Mouse (Mus musculus): ENCODE results near the gene Serpina9.
"Not testable (repeated sequence)": the region's sequence is repeated elsewhere in the genome, so short reads cannot be mapped to it uniquely, and the experiment has no call there.

The Serpina9 gene

DNA sequence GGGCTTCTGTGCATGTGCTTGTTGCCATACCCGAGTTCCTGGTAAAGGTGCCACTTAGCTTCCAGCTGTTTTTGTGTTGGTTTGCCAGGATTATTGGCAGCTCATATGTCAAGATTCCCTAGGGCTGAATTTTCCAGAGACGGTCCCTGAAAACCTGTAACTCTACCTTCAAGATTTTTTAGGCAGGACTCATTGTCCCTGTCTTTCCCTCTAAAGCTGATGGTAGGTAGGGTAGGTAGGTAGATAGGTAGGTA, 24.1 kb downstream of the Serpina9 start:
- DNase-seq: no peak

DNA sequence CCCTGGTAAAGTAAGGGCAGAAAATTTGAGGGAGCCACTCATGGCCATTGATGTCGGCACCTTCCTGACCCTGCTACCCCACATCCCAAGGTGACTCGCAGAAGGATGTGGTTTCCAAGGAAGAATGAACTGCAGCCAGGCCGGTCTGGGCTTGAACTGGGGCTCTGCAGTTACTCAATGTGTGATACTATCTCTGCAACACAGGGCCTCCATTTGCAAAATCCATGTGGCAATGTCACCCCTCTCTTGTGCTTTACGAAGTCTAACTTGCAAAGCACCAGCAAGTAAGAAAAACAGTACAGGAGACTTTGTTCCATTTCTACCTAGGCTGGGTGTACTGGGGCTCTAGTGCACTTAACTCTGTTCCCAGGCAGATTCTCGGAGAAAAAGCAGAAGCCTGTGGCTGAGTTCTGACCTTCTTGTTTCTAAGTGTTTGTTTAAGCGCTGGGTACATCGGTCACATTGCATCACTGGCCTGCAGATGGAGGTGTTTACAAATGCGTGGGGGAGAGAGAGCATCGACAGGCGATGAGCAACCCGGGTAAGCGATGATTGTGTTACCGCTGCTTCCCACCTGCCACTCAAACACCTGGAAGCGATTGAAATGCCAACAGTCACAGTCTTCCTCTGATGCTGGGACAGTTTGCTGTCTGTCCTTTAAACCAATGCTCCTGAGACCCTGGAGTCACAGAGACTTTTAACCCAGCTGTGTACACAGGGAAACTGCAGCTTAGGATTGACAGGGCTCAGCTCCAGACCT, 24.6 kb downstream of the Serpina9 start:
- DNase-seq: no peak

DNA sequence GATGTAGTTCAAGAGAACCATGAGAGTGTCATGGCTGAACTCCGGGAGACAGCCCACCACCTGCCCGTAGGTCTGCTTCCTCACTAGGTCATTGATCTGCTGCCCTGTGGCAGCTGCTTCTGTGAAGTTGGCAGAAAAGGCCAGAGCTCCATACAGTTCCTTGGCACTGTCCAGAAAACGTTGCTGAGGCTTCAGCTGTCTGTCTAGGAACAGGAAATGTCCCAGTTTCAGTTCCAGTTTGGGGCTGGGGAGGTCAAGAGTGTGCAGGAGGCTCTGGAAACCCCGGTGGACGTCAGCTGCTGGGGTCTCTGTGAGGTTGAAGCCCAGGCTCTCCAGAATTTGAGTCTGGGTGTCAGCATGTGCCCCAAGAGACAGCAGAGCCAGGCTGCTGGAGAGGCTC, 27.7 kb downstream of the Serpina9 start:
- DNase-seq: no peak

DNA sequence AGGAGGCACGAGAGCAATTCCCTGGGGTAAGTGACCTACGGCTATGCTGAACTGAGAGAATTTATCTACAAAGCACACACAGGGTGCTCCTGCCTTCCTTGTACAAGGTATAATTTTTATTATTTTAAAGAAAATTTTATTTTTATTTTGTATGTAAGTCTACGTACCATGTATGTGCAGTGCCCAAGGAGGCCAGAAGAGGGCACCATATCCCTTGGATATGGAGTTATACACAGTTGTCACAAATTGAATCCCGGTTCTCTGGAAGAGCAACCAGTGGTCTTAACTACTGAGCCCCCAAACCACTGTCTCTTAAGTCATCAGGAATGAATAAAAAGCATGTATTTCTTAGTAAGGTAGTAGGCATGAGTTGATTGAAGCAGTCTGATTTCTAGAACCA, 28.6 kb downstream of the Serpina9 start:
- DNase-seq: peak; percentile 81

DNA sequence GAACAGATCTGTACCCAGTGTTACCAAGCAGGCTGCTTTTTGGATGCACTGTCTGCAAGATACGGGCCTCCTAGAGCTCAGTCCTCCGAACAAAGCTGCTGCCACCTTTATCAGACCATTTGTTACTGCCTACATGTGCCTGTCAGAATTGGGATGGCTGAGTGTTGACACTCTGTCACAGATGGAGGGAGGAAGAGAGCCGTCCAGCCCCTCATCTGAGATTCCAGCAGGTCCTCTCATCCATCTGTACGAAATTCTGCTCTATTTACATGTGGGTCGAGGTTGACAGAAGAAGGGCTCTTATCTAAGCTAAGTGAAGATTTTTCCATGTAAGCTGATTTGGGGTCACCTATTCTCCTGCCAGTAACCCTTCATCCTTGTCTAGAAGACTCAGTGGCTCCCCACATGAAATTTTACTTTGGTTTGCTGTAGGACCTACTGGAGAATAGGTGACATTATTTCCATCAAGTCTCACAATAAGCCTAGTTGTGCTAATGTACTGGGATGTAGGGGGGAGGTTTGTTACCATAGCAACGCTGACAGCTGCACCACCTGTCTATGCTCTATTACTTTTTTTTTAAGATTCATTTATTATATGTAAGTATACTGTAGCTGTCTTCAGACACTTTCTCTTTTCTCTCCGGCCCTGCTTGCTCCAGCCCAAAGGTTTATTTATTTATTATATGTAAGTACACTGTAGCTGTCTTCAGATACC, 31.8 kb downstream of the Serpina9 start:
- no peak for DNase-seq

DNA sequence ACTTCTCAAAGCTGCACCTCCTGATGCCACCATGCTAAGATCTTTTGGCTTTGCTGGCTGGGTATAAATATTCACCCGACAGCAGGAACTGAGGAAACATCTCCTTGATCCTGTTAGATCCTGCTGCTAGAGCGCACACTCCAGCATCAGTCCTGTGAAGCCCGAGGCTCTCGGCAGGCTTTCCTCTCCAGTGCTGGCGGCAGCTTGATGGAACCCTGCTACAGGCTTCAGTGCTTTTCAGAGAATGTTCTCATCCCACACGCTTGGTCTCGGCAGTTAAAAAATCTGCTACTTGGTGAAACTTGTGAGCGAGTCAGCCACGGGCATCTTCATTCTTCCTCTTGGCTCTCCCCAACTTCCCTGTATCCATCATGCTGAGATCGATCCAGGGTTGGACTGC, 35.3 kb downstream of the Serpina9 start:
- DNase-seq: no peak

DNA sequence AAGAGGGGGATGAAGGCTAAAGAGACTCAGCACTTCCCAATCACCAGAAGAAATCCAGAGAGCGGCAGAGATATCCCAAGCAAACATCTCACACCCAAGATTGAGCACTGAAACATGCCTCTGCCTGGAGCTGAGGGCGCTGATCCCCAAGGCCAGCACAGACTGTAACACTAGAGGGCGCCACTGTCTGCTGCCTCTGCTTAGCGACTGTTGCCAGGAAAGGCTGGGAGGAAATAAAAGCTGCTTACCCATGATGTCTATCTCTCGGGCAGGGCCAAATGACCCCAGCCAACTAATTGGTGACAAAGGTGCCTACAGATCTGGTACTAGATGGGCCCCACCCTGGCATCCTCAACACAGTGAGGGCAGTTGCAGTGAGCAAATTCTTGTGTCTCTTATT, 35.7 kb downstream of the Serpina9 start:
- DNase-seq: no peak

DNA sequence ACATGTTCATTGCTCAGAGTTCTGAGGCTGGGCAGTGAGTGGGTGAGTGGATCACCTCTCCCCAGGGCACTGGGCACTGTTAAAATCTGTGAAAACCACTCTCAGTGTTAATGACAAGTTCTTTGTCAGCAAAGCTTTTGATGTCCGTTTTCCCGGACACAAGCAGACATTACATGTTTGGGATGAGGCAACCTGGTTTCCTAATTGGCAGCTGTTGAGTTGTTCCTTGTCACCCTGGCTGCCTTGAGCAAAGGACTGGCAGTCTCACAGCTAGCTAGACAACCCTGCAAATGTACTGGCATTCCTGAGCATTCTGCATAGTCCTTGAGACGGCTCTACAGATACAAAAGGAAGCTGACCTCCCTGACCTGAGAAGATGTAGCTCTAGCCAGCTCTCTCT, 36.5 kb downstream of the Serpina9 start:
- no peak for DNase-seq

DNA sequence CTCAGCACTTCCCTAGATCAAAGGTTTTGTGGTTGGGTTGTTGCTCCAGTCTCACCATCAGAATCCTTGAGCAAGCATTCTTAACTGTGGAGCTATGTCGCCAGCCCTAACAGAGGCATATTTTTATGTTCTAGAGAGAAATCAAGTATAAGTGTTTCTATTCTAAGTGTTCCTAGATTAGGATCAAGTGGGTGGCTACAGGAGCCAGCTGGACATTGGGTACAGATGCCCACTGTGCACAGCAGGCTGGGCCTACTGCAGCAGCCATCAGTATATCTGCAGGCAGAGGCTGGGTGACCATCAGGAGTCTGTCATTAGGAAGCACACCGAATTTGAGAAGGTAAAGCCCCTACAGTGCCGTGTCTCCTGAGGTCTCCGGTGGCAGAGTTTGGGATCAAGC, 42.5 kb downstream of the Serpina9 start:
- no peak for DNase-seq

DNA sequence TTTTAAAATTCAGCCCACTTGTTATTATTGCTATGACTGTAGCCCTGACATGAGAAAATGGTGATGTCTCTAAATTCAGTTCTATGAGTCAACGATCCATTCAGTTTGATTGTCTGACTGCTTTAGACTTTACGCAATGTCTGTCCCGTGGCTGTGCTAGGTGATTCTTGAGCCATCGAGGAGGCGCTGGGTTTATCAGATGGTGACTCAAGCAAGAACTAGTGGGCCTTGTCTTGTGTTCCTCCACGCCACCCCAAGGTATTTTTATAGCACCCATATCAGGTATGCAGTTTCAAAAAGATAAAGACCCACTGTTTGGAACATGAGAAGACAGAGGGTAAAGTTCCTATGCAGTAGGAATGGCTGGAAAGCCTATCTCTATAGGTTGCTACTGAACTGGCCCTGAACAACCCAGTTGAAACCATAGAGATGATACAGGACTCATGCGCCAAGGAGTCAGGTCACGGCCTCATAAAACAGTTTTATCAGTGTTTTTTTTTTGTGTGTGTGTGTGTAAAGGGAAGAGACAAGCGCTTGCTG, 43.9 kb downstream of the Serpina9 start:
- no peak for DNase-seq

DNA sequence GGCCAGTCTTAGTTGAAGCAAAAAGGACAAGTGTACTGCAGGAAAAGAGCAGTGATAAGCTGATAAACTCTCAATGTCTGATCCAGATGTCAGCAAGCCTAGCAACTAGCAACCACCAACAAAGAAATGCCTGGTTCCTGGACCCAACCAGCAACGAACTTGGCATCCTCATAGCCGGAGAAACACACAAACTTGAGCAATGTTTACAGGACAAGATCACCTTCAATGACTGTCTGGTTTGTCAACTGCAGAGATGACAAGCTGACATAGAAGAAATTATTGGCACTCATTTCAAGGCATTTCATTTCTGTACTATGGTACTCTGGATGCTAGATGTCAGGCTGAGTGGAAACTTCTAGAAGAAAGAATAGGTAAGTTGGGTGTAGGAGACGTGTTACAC, 46.8 kb downstream of the Serpina9 start:
- DNase-seq: no peak

DNA sequence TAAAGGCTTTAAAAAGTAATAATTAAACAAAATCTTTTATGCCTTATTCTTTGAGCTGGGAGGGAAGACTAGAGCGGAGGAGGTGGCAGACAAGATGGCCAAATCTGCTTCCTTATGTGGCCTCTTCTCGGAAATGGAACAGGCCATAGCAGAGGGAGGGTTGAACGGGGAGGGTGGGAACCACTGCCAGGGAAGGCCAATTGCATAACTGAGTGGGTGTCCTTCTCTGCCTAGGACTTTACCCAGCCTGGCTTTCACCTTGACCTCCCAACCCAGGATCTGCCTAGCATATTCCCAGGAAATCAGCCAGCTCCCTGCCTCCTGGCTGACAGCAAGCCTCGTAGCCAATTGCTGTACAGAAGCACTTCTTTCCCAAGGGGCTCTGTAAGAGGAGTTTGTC, 50.3 kb downstream of the Serpina9 start:
- no peak for DNase-seq

DNA sequence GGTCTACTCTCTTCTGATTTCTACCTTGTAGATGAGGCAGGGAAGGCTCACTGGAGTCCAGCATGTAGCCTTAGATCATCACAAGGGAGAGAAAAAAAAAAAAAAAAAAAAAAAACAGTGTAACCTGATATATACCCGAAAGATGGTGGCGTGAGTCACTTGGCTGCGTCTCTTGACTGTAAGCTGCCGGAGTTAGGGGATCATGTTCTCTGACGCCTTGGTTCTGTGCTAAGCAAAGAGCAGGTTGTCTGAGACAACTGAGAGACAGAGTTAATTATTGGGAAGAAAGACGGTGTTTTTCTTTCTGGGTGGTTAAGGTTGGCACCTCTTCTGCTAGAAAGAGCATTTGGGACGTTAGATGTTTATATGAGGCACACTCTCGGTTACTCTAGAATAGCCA, 50.7 kb downstream of the Serpina9 start:
- no peak for DNase-seq

DNA sequence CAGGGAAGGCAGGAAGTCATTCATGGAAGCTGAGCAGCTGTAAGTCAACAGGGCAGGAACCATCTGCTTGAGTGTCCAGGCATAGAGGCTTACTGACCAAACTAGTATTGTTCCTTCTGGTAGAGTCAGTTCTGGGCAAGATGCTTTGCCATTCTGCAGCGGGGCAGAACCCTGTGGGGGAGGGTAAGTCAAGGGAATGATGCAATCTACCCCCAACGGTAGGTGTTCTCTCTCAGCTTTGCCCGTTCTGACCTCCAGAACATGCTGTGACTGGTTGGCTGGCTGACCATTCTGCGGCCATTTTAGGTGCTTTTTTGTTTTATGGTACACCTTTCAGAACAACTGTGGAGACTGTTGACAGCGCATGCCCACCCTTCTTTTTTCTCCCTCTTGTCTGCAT, 51.2 kb downstream of the Serpina9 start:
- no peak for DNase-seq

DNA sequence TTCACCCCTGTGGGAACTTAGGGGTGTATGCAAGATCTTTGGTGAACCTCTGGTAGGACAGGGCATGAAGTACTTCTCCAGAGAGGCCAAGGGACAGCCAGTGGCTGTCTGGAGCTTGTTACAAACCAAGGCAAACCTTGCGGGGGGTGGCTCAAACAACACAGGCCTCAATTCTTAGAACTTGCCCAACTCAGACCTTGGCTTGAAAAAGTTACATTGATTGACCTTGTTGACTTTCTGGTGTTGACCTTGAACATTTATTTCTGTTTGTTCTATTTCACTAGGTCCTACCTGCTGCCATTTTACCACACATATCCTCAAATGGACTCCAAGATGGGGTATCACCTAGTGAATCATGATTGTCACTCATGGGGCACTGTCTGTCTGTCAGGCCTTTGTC, 51.8 kb downstream of the Serpina9 start:
- no peak for DNase-seq

DNA sequence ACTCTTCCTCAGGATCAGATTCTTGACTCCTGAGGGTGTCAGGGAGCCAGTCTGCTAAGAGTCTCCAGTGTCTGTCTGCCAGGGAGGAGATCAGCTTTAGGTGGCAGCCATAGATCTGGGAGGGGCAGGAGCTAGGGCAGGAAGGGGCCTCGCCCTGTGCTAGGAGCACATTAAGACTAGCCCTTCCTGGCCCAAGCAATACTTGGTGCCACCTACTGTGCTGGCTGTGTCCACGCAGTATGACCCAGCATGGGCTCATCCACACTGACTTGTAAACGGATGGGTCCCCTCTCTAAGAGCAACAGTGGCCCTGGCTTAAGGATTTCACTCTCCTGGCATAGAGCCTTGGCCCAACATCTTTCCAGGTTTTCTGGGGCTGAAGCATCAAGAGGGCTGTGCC, 54.8 kb downstream of the Serpina9 start, which contains the start of gene Serpina1e:
TSS of gene Serpina1e (minus strand) at position 178 of the 400 bp plus-strand sequence.
- DNase-seq: no peak

DNA sequence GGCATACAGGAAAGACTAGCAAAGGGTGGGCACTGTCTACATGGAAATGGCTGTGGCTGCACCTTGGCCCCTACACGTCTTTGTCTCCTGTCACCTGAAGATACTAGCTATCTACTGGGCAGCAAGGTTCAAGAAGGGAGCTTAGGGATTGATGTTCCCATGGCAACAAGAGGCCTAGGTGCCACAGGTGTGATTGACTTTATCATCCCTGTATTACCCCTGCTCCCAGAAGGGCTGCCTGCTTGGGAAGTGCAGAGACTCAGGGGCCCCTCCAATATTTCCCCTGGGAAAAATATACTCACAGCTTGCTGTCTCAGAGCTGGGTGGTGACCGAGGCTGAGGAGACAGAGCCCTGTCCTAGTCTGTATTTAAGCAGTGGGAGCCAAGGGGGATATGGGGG, 57.0 kb downstream of the Serpina9 start:
- DNase-seq: not testable (repeated sequence)

DNA sequence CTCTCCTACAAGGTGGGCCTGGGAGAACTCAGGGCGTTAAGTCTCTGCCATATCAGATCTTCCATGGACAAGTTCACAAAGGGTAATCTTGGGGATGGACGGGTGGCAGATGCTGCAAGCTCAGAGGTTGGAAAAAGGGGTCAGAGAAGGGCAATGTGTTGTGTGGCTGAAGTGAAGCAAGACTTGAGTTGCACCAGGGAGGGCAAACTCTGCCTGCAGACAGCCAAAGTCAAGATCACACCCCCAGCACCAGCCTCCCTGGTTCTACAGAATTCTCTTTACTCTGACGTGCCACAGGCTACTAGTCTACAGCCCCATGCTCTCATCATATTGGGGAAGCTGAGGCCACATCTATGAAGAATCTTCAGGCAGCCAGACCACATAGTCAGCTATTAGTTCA, 60.6 kb downstream of the Serpina9 start:
- DNase-seq: not testable (repeated sequence)

DNA sequence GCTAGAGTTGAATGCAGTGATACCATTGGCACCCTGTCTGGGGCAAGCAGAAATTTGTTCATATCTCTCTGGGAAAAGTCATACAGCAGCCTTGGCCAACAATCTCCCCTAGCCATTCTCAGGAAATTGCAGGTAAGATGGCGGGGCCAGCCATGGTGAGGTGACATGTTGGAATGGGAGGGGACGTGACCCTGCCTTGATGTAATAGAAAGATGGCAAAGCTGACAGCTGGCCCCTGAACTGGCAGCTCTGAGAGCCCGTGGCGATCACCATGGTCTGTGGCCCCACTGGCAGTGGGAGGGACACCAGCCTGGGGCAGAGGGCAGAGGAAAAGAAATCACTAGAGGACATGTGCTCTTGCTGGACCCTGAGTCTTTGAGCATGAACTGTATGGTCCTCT, 67.3 kb downstream of the Serpina9 start:
- no peak for DNase-seq
